Mouse (Mus musculus): ENCODE measurements around the gene Pex5l.

GRCm38 (mm10) chr3:33044799-33045106, 98.3 kb downstream of the Pex5l start:
- TF ChIP-seq CTCF (IDR thresholded peaks at IDR 0.05; ENCODE audit: extremely low read depth, insufficient read depth, low read length) (no peak), POLR2A (IDR thresholded peaks at IDR 0.05; ENCODE audit: extremely low read depth, insufficient read depth, low read length) (no peak)

All from cortical plate, adult 2 months (tissue).